Mouse (Mus musculus) embryonic facial prominence, embryonic 11.5 days (tissue): ENCODE results near the gene Mfap1a. TPM values are rescaled to one million over a fixed set of nuclear protein-coding genes. Genes with fewer than 3 reads are reported as not detected.

Source experiments
- ATAC-seq: fragments of 200-750 bp; cut with Nextera tagmentation; replicated peaks from 2 replicates; pipeline ENCODE4 v1.8.0; 2017; ENCODE audit warnings: low read depth; ENCODE audit not compliant: insufficient number of reproducible peaks, low FRiP score, low TSS enrichment
- DNase-seq: peaks from one replicate; pipeline ENCODE4 v3.0.0-alpha.2; 2015; ENCODE audit warnings: low spot score
- H3K27ac ChIP-seq: fragments of 300-500 bp; sonication (generic); replicated peaks from 2 replicates; pipeline ENCODE4 v1.5.1; 2014; ENCODE audit warnings: mild to moderate bottlenecking, low read depth, low read length, control low read depth
- H3K27me3 ChIP-seq: fragments of 300-500 bp; sonication (generic); 2 replicates; pipeline ENCODE4 v1.6.1; 2014; ENCODE audit warnings: mild to moderate bottlenecking, low read length, moderate library complexity, mixed read lengths; ENCODE audit not compliant: control insufficient read depth, insufficient read depth
- H3K36me3 ChIP-seq: fragments of 300-500 bp; sonication (generic); replicated peaks from 2 replicates; pipeline ENCODE4 v1.6.1; 2014; ENCODE audit warnings: low read depth, mild to moderate bottlenecking, low read length, moderate library complexity, mixed read lengths; ENCODE audit not compliant: control insufficient read depth, insufficient read depth
- H3K4me1 ChIP-seq: fragments of 300-500 bp; sonication (generic); 2 replicates; pipeline ENCODE4 v1.6.1; 2014; ENCODE audit warnings: low read length, mixed read lengths; ENCODE audit not compliant: control insufficient read depth, insufficient read depth
- H3K4me2 ChIP-seq: fragments of 300-500 bp; sonication (generic); 2 replicates; pipeline ENCODE4 v1.6.1; 2014; ENCODE audit warnings: low read depth, mild to moderate bottlenecking, control low read depth, low read length, moderate library complexity
- H3K4me3 ChIP-seq: fragments of 300-500 bp; sonication (generic); 2 replicates; pipeline ENCODE4 v1.5.1; 2014; ENCODE audit warnings: low read depth, low read length, control low read depth
- H3K9ac ChIP-seq: fragments of 300-500 bp; sonication (generic); replicated peaks from 2 replicates; pipeline ENCODE4 v1.6.1; 2014; ENCODE audit warnings: mild to moderate bottlenecking, control low read depth, low read length
- H3K9me3 ChIP-seq: fragments of 300-500 bp; sonication (generic); replicated peaks from 2 replicates; pipeline ENCODE4 v1.6.1; 2016; ENCODE audit warnings: mild to moderate bottlenecking, low read length, inconsistent platforms, mixed read lengths; ENCODE audit not compliant: control insufficient read depth
- WGBS: fragments of 180-500 bp; shearing (Covaris S2); extraction: QIAGEN DNeasy Blood & Tissue Kit; methylation state at CpG from one replicate; pipeline ENCODE4 v1.1.7; 2014; 5-methylcytosine and 5-hydroxymethylcytosine counted together
- polyA plus RNA-seq: library from polyadenylated mRNA; unstranded; fragments of >200 nt; fragmentation: Nextera tagmentation; extraction: Ambion mirVana; gene quantifications from 2 replicates; pipeline ENCODE4 v1.2.1, GENCODE M21; 2014

The Mfap1a gene
- polyA plus RNA-seq, 1 experiment from 2014 or later: 27.8 TPM

DNA sequence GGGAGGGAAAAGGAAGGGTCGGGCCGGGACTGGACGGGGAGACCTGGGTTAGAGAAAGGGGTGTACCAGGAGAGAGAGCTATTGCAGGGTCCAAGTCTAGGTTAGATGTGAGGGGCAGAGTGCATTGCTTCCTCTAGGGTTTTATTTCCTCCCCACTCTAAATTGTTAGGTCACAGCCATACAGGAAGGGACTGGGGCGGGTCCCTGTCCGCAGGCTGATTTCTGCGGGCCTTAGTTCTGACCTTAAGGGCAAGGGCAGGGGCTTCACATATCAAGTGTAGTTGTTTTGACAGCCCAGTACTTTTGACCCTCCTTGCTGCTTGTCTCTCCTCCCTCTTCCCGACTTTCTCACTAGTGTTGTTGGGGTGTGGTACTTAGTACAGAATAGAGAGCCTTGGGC is 56.4 kb downstream of the Mfap1a start:
- Histone ChIP-seq H3K4me3 (peak overlapping the region; percentile 98), H3K9me3 (no peaks in the 10 kb centered on the region), H3K27me3 (no peaks in the 10 kb centered on the region), H3K4me2 (peak overlapping the region; percentile 65), H3K36me3 (no peaks in the 10 kb centered on the region; the same call in 1 of the 2 replicates), H3K4me1 (no peaks in the 10 kb centered on the region), H3K9ac (peak overlapping the region; percentile 96), H3K27ac (peak overlapping the region; percentile 77; the same call in 1 of the 2 replicates)
- no peak for DNase-seq
- WGBS: 5% methylated on average over 7 of the region's 7 CpGs
- no peak for ATAC-seq

DNA sequence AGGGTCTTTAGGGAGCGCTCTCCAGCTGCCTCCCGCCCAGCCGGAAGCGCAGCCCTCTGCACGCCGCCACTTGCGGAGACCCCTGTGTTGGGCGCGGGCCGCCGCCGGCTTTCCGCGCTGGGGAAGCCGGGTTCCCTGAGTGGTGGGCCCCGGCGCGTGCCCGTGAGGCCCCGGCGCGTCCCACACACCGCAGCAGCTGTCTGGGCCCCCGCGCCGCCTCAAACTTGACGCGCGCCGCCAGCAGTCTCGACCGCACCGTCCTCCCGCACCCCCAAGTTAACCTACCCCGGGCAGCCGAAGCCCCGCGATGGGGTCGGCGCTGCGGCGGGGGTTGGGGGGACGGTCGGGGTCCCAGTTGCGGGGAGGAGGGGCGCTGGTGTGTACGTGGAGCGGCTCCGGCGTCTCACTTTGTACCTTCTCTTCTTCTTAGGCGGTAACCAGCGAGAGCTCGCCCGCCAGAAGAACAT is 56.9 kb downstream of the Mfap1a start:
- Histone ChIP-seq H3K4me1 (no peaks in the 10 kb centered on the region), H3K9ac (peak overlapping the region; percentile 96), H3K36me3 (no peaks in the 10 kb centered on the region; the same call in 1 of the 2 replicates), H3K4me2 (peak overlapping the region; percentile 65), H3K27me3 (no peaks in the 10 kb centered on the region), H3K9me3 (no peaks in the 10 kb centered on the region), H3K27ac (peak overlapping the region; percentile 77), H3K4me3 (peak overlapping the region; percentile 98)
- no peak for DNase-seq
- under 1% methylated on average over 49 of the region's 54 CpGs for WGBS
- ATAC-seq: peak; percentile 68

DNA sequence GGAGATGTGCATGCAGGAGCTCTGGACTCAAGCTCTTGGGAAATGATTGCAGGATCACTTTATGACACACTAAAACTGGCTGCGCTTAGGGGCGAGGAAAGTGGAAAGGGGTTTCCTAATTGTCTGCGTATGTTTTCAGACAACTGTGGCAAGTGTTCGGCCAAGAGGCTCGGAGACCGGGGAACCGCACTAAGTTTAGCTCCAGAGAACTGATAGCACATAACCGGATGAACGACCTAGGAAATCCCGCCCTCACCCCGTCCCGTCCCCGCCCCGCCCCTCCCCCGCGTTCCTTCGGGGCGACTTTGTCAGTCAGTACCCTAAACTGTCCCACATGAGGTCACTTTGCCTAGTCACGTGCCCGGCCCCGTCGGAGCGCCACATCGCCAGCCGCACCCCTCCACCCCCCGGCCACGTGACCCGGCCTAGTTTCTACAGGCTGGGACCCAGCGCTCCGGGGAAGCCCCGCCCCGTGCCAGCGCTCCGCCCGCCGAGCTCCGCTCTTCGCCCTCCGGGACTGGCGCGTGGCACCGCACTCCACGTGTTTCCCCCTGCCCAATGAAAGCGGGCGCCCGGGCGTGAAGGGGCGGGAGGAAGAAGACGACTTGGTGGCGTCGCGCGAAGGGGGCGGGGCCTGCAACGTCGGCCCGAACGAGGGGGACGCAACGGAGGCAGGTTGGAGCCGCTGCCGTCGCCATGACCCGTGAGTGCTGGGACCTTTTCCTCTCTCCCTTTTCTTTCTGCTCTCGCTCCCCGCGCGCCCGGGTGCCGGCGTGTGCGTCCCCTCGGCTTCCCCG is 57.5 kb downstream of the Mfap1a start, which contains the start of gene Serf2:
TSS of gene Serf2 (plus strand) at position 457 of the 797 bp plus-strand sequence.
- no peaks in the 10 kb centered on the region for H3K27me3 ChIP-seq
- WGBS: under 1% methylated on average over 58 of the region's 74 CpGs

DNA sequence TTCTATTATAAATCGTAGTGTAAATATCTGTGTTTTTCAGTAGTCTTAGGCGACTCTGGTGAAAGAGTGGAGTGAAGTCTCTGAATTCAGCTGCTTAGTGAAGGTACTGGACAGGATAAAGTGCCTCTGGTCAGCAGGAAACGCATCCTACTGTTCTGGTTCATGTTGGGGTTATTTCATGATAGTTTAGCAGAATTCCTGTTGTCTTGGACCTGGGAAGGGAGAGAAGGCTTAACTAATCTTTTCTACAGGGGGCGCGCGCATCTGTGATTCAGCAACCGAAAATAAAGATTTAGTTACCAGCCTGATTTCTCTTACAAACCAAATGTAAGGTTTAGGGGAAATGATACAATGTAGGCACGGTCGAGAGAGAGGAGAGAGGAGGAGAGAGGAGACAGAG is 58.3 kb downstream of the Mfap1a start:
- H3K27me3 ChIP-seq: no peaks in the 10 kb centered on the region
- 17% methylated on average over 9 of the region's 9 CpGs for WGBS
- peak overlapping the region; percentile 98 for H3K4me3 ChIP-seq
- H3K36me3 ChIP-seq: no peaks in the 10 kb centered on the region; the same call in 1 of the 2 replicates
- H3K27ac ChIP-seq: peak overlapping the region; percentile 72; the same call in 1 of the 2 replicates
- peak overlapping the region; percentile 65 for H3K4me2 ChIP-seq
- peak; percentile 64 for DNase-seq
- peak overlapping the region; percentile 52 for H3K9ac ChIP-seq
- no peaks in the 10 kb centered on the region for H3K4me1 ChIP-seq
- no peaks in the 10 kb centered on the region for H3K9me3 ChIP-seq
- no peak for ATAC-seq

More for the DNA sequence above, 57.5 kb downstream of the Mfap1a start, which contains the start of gene Serf2:
- peak; percentile 97 for ATAC-seq
- Histone ChIP-seq H3K9ac (peak within 1 kb of the TSS; percentile 96), H3K4me2 (peak within 1 kb of the TSS; percentile 65), H3K9me3 (no peaks in the 10 kb centered on the region), H3K36me3 (no peaks in the 10 kb centered on the region; the same call in 1 of the 2 replicates), H3K4me1 (no peaks in the 10 kb centered on the region), H3K27ac (peak within 1 kb of the TSS; percentile 77), H3K4me3 (peak within 1 kb of the TSS; percentile 98)
- DNase-seq: peak; percentile 99

DNA sequence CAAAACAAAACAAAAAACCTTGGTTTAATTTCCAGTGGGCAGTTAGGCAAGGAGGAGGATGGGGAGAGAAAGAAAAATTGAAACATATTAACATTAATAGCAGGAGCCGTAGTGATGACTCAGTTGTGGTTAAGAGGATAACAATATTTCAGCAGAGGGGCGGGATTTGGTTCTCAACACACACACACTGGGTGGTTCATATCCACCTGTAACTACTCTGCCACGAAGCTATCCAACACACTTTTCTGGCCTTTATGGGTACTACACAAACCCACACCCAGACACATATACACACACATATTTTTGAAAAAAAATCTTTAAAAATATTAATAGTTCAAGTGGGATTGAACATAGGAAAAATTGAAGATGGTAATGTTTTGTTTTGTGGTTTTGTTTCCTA is 59.5 kb downstream of the Mfap1a start:
- H3K4me1 ChIP-seq: no peaks in the 10 kb centered on the region
- no peak for DNase-seq
- no peaks in the 10 kb centered on the region for H3K27me3 ChIP-seq
- H3K9ac ChIP-seq: no peak overlapping the region
- WGBS: 91% methylated on average over 3 of the region's 3 CpGs
- H3K4me3 ChIP-seq: no peak overlapping the region
- ATAC-seq: no peak
- no peaks in the 10 kb centered on the region for H3K9me3 ChIP-seq
- H3K27ac ChIP-seq: no peak overlapping the region
- H3K36me3 ChIP-seq: no peaks in the 10 kb centered on the region
- no peak overlapping the region for H3K4me2 ChIP-seq

DNA sequence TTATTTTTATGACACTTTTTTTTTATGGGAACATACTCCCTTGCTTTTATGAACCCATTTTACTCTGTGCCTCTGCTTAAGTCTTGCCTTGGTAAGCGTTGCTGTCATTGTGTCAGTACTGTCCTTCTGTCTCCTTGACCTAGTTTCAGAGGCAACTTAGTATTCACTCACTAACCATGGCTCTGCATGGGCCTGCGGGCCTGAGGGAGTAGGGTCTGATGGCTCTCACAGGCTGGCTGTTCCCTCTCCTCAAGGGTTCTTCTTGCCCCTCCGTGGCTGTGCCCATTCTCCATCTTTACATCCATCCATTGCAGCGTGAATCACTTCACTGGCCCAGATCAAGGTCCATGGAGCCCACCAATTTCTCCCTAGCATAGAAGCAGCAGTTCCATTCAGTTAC is 60.0 kb downstream of the Mfap1a start:
- no peak overlapping the region for H3K4me3 ChIP-seq
- ATAC-seq (no peak), DNase-seq (no peak)
- no peaks in the 10 kb centered on the region for H3K4me1 ChIP-seq
- H3K4me2 ChIP-seq: no peak overlapping the region
- 78% methylated on average over 4 of the region's 4 CpGs for WGBS
- H3K36me3 ChIP-seq: no peaks in the 10 kb centered on the region
- H3K9ac ChIP-seq: no peak overlapping the region
- H3K27me3 ChIP-seq: no peaks in the 10 kb centered on the region
- H3K9me3 ChIP-seq: no peaks in the 10 kb centered on the region
- no peak overlapping the region for H3K27ac ChIP-seq

DNA sequence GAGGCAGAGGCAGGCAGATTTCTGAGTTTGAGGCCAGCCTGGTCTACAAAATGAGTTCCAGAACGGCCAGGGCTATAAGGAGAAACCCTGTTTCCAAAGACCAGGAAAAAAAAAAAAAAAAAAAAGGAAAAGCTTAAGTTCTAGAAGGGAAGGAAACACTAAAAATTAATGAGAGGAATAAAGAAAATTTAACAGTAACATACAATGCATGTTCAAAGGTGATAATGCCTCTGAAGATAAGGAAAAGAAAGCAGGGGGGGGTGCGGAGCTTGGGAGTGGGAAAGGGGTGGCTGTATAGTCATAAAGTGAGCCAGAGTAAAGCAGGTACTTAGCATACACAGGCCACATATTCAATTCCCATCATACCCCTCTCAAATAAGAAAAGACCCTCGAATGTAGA is 61.3 kb downstream of the Mfap1a start:
- DNase-seq (no peak), ATAC-seq (no peak)
- no peaks in the 10 kb centered on the region for H3K4me1 ChIP-seq
- 82% methylated on average over 3 of the region's 3 CpGs for WGBS
- H3K9ac ChIP-seq: no peak overlapping the region
- no peak overlapping the region for H3K4me3 ChIP-seq
- H3K27ac ChIP-seq: no peak overlapping the region
- H3K27me3 ChIP-seq: no peaks in the 10 kb centered on the region
- no peak overlapping the region for H3K4me2 ChIP-seq
- H3K36me3 ChIP-seq: no peaks in the 10 kb centered on the region
- H3K9me3 ChIP-seq: no peaks in the 10 kb centered on the region

DNA sequence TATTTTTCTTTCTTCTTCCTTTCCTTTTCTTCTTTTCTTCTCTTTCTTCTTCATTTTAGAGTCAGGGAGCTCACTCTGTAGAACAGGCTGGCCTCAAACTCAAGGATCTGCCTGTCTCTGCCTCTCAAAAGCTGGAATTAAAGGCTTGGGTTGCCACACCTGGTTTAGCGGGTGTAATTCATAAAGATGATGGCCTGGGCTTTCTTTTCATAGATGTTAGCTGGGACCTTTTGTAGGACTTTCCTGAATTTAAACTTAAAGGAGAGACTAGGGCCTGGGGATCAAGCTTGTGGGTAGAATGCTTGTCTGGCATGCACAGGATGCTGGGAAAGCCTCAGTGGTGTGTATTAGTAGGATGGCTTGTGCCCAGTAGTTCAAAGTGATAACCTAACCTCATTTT is 62.3 kb downstream of the Mfap1a start, which contains the start of gene Ell3:
TSS of gene Ell3 (minus strand) at position 101 of the 400 bp plus-strand sequence.
- Histone ChIP-seq H3K4me3 (no peak within 1 kb of the TSS), H3K9ac (no peak within 1 kb of the TSS), H3K27me3 (no peaks in the 10 kb centered on the region), H3K27ac (no peak within 1 kb of the TSS), H3K4me2 (no peak within 1 kb of the TSS), H3K36me3 (peaks cover 4% of the 10 kb centered on the region; the same call in 1 of the 2 replicates), H3K4me1 (no peaks in the 10 kb centered on the region), H3K9me3 (no peaks in the 10 kb centered on the region)
- ATAC-seq (no peak), DNase-seq (no peak)
- WGBS: 81% methylated on average over 1 of the region's 1 CpGs
